Mouse (Mus musculus): ENCODE results near the gene Gxylt2.

The Gxylt2 gene

GRCm38 (mm10) chr6:100802381-100803083, 98.0 kb downstream of the Gxylt2 start:
- DNase-seq: no peak

DNA sequence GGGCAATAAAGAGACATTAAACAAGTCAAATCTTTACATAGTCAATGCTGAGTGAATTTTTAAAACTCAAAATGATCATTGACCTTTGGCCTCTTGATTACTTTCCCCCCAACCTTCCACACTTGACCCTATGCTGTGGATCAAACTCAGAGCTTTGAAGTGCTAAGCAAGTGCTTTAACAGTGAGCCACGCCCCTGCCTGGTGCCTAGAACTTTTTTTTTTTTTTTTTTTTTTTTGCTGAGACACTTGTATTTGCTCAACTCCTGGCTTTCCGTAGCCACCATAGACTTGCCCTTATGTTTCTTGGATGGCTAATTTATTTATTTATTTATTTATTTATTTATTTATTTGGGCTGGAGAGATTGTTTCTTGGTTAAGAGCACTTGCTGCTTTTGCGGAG, 98.7 kb downstream of the Gxylt2 start:
- no peak for DNase-seq

- no peak for DNase-seq
These were observed 102.7 kb downstream of the Gxylt2 start for GRCm38 (mm10) chr6:100807187-100807586.

DNA sequence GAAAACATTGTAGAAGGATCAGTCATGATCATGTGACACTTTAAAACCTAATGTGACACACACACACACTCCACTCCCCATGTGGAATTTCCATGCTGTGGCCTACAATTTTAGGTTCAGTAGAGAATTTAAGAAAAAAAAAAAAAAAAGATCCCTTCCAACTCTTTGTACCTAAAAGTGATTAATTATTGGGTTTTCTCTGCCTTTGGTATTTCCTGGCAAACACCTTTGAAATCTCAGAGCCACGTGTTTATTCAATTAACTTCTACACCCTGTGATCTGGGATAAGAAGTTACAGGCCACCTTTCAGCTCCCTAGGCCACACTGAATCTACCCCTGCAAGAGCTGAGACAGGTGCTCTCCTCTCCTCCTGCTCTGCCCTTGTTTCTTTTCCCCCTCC, 103.2 kb downstream of the Gxylt2 start:
- DNase-seq: no peak

DNA sequence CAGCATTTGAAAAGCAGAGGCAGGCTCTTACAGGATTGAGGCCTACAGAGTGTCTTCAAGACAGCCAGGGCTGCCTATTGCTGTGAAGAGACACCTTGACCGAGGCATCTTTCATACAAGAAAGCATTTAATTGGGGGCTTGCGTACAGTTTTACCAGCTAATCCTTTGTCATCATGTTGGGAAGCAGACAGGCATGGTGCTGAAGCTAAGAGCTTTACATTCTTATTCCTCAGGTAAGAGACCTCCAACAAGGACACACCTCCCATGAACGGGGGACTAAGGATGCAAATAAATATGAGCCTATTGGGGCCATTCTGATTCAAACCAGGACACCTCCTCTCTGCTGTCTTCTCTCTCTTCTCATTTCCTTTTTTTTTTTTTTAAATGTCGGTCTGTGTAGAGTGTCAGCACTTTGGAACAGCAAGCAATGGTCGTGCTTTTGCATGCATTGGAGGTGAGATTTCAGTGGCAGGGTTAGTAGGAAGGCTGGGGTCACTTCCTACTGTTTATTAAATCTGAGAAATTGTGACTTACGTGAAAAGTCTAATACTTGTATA, 103.8 kb downstream of the Gxylt2 start:
- no peak for DNase-seq

DNA sequence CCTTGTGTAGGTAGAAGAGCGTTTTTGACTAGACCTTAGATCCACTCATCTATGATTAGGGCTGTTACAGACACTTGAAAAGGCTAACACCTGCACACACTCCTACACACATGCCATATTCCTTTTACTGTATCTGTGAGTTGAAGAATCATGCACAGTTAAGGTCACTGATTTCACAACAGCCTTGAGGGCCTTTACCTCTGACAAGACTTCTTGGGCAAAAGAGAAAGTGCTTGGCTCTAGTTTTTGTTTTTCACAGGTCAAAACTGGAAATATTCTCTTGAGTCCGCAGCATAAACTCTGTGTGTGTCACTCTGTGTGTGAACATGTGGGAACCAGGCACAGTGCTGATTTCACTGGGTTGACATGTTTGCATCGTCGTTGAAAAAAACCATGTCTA, 105.6 kb downstream of the Gxylt2 start:
- DNase-seq: no peak

GRCm38 (mm10) chr6:100811731-100812130, 107.2 kb downstream of the Gxylt2 start:
- no peak for DNase-seq

DNA sequence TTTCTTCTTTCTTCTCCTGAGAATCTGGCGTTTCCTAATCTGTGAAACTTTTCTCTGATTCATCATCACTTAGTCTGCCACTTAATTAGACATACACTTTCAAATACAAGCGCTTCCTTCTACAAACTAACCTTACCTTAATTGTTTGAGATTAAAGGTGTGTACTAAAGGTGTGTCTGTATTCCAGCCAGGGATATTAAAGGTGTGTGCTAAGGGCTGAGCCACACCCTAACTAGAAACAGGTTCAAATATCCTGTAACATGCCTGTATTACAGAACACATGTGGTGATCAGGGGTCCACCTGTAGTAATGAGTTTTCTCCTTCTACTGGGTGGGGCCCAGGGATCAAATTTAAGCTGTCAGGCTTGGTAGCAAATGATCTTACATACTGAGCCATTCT, 116.8 kb downstream of the Gxylt2 start:
- no peak for DNase-seq

- no peak for DNase-seq
These were observed 118.8 kb downstream of the Gxylt2 start for GRCm38 (mm10) chr6:100823356-100823755.

DNA sequence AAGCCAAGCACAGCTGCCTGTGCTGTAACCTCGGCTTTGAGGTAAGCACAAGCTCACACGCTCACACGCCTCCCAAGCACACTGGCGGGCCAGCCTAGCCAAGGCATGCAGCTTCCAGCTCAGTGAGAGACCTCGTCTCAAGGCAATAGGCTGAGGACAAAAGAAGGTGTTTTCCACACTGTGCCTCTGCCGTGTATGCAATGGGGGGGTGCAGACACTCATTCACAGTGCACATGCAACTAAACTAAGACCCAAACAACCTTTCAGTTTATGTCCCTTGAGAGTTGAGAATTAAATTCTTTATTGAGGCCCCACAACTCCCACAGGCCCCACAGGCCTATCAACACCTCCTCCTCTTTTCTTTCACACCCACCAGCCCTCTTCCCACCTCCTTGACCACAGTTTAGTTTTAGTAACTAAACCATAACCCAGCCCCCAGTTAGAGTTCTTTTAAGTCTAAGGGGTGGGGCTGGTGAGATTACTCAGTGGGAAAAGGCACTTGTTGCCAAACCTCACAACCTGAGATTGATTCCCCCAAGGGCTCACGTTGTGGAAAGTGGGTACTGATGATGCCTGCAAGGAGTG, 119.9 kb downstream of the Gxylt2 start:
- DNase-seq: no peak

DNA sequence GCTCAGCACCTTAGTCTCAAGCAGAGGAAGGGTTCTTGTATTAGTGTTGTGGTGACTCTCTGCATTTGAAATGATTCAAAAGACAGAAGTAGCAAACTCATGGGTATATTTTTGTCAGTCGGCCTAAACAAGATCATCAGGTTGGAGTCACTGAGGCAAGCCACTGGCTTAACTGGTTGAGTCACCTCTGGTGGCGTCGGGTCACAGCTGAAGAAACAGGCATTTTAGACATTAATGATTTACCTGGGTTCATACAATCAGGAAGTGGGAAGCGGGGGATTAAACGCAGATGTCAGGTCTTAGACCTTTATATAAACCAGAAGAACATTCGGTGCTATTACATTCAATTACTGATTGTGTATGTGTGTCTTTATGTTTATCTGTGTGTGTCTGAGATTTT, 121.5 kb downstream of the Gxylt2 start:
- peak; percentile 69 for DNase-seq

GRCm38 (mm10) chr6:100828565-100828964, 124.0 kb downstream of the Gxylt2 start:
- DNase-seq: no peak

DNA sequence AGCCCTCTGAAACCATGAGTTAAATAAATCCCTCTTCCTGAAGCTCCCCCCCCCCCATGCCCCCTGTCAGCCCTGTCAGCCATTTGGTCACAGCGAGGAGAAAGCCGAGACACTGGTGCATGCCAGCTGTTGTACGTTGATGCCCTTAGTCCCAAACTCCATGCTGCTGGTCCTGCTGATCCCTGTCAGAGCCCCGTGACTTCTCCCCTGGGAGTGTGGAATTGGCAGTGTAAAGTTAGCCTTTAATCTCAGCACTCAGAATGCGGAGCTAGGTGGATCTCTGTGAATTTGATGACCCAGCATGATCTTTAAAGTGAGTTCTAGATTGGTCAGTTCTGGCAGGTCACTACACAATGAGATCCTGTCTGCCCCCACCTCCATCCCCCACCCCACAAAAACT, 125.2 kb downstream of the Gxylt2 start:
- no peak for DNase-seq

DNA sequence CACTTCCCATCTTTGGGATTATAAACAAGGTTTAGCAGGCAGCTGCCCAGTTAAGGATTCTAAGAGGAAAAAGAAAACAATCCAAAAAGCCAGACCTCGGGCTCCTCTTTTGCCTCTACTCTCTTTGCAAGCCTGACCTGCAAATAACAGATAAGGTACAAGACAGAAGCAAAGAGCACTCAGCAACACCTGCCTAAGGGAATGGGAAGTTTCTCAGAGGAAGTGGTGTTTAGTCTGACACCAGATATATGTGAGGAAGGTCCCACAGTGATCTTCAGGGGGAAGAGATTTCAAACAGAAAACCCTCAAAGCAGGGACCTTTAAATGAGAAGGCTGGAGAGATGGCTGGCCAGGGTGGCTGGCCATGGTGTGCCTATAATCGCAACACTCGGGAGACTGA, 126.7 kb downstream of the Gxylt2 start:
- DNase-seq: no peak

GRCm38 (mm10) chr6:100831751-100832150, 127.2 kb downstream of the Gxylt2 start:
- no peak for DNase-seq

- peak; percentile 96 for DNase-seq
These were observed 128.8 kb downstream of the Gxylt2 start, which contains the start of gene Ppp4r2 for GRCm38 (mm10) chr6:100833355-100833754. TSS of gene Ppp4r2 (plus strand) at chr6:100833622.

- DNase-seq: peak; percentile 67
These were observed 129.4 kb downstream of the Gxylt2 start for GRCm38 (mm10) chr6:100833811-100834481.

DNA sequence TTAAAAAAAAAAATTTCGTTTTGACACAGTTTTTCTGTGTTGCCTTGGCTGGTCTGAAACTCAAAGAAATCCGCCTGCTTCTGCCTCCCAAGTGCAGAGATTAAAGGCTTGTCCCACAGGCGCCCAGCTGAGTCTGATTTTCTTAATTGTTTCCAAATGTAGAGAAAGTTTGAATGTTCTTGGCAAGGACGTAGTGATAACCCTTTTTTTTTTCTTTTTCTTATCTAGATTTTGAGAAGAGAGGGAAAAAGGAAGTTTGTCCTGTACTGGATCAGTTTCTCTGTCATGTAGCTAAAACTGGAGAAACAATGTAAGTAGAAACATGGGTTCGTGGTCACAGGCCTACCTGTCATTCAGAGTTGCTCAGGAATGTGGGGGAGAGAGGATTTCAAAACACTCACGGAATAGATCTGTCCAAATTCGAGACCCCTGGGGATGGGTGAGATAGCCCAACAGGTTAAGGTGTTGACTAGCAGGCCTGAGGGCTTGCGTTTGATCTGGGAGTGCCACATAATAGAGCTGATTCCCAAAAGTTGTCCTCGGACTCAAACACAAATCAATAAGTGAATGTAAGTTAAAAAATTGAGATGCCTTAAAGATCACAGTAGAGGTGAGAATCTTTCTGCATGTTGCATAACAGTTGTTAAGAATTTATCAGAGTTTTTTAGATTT, 130.1 kb downstream of the Gxylt2 start:
- no peak for DNase-seq

DNA sequence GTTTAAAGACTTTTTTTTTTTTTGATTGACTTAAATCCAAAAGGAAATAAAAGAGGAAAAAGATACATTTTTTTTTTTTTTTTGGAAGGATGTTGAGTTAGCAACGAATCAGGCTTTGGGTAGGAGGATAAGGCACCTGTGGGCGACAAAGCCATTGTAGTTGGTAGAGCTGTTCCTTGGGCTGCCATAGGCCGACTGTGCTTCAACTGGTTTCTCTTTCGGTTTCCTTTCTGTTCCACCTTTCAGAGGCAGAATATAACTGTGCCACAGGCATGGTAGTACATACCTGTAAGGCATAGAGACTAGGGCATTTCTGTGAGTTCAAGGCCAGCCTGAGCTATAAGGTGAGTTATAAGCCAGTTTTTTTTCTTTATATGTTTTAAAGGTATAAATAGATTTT, 140.5 kb downstream of the Gxylt2 start:
- DNase-seq: no peak

- DNase-seq: no peak
These were observed 142.7 kb downstream of the Gxylt2 start for GRCm38 (mm10) chr6:100847264-100847663.

DNA sequence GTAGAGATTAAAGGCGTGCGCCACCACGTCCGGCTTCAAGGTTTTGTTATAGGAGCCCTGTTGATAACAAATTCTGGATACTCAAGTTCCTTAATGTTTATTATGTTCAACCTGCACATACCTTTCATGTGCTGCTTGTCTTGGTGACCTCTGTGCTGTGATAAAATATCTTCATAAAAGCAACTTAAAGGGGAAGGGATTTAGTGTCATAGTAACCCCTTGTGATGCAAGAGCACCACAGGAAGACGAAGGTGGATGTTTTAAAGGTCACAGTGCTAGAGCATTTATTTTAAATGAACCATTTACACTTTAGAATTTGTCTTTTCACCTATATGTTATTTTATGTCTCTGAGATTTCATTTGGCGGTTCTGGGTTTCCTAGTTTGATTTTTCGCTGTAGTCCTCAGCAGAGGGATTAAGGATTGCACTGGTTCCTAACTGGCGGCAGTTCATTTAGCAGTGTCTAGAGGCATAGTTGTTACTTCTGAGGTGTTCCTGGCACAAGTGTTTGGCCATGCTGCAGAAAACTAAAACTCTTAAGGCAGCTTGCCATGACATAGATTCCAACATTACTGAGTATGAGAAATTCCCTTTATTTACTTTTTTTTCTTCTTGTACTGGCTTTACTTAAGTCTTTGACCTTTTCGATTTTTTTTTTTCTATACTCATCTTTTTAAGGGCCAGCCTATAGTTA, 144.3 kb downstream of the Gxylt2 start:
- no peak for DNase-seq

GRCm38 (mm10) chr6:100850671-100851081, 146.1 kb downstream of the Gxylt2 start:
- no peak for DNase-seq

- DNase-seq: no peak
These were observed 146.5 kb downstream of the Gxylt2 start for GRCm38 (mm10) chr6:100851083-100851482.
